ENCODE assay signal across 23 mouse cellular contexts in genomic region chr2:124141510-124142044, GRCm38 (mm10). TPM values are rescaled to one million over a fixed set of nuclear protein-coding genes. Genes with fewer than 3 reads are reported as not detected.
DNase-seq lines count a peak whose midpoint lies in the region; ATAC-seq and TF ChIP-seq lines count a peak whose summit lies in the region.
"Had no signal": no experiment of that assay in that cellular context is flagged by ENCODE, and none has a peak within 500 bp of the region (broad histone marks: within the 10 kb centered on the region; RNA-seq: fewer than 3 reads in every experiment).

No protein-coding gene starts in this region.

- no peaks in the 10 kb centered on the region for H3K9me3 ChIP-seq in kidney, embryonic 14.5 days (ENCODE audit: control insufficient read depth, low read length)
- no peaks in the 10 kb centered on the region for H3K9me3 ChIP-seq in kidney, postnatal 0 days (replicated peaks; ENCODE audit: low read length)
- H3K9me3 ChIP-seq: forebrain, embryonic 10.5 days; forebrain, embryonic 13.5 days; heart, embryonic 12.5 days; heart, embryonic 15.5 days; hindbrain, embryonic 12.5 days; hindbrain, embryonic 15.5 days had no signal

- intact Hi-C loops in left cerebral cortex, adult 2 months (cut with DNase I) = no loop called here

- no peaks in the 10 kb centered on the region for H3K4me1 ChIP-seq in kidney, embryonic 14.5 days (ENCODE audit: control insufficient read depth, insufficient read depth, low read length)
- no peaks in the 10 kb centered on the region for H3K4me1 ChIP-seq in kidney, postnatal 0 days (replicated peaks; ENCODE audit: insufficient read depth, low read length)
- H3K4me1 ChIP-seq: heart, embryonic 12.5 days; heart, embryonic 15.5 days; hindbrain, embryonic 15.5 days had no signal

- DNase-seq in cerebellum, adult 11 months = no peak
- DNase-seq in kidney, adult 9 months = no peak
- DNase-seq in kidney, postnatal 0 days (ENCODE audit: low spot score) = peak; percentile 78
- no peak for DNase-seq in kidney, postnatal 25 days
- peak; percentile 0 for DNase-seq in skeletal muscle tissue, adult 2 months (ENCODE audit: low read depth, low spot score)
- DNase-seq in left cerebral cortex, adult 2 months (ENCODE audit: extremely low spot score in 1 of 2, low spot score in 2 of 2) = no peak
- DNase-seq: adrenal gland, postnatal 10 days; adrenal gland, postnatal 36 days; cerebellum, adult 18-20 months; gastrocnemius, postnatal 10 days; gastrocnemius, postnatal 36 days; heart, postnatal 10 days had no signal

- no peak overlapping the region for H3K27ac ChIP-seq in kidney, embryonic 14.5 days (ENCODE audit: low read depth, low read length)
- no peak overlapping the region for H3K27ac ChIP-seq in kidney, postnatal 0 days
- H3K27ac ChIP-seq in left cerebral cortex, adult 2 months = no peak overlapping the region
- H3K27ac ChIP-seq: forebrain, embryonic 10.5 days; forebrain, embryonic 13.5 days; heart, embryonic 15.5 days; hindbrain, embryonic 12.5 days; hindbrain, embryonic 15.5 days had no signal

- 70% methylated on average over 3 of the region's 3 CpGs for WGBS in kidney, embryonic 14.5 days
- 62% methylated on average over 3 of the region's 3 CpGs for WGBS in kidney, postnatal 0 days

- no peak overlapping the region for H3K4me3 ChIP-seq in kidney, embryonic 14.5 days (ENCODE audit: low read length)
- no peak overlapping the region for H3K4me3 ChIP-seq in kidney, postnatal 0 days (replicated peaks; ENCODE audit: low read depth, low read length)
- H3K4me3 ChIP-seq in left cerebral cortex, adult 2 months = no peak overlapping the region
- H3K4me3 ChIP-seq: forebrain, embryonic 10.5 days; forebrain, embryonic 13.5 days; heart, embryonic 12.5 days; heart, embryonic 15.5 days; hindbrain, embryonic 12.5 days; hindbrain, embryonic 15.5 days had no signal

- no peak overlapping the region for H3K4me2 ChIP-seq in kidney, embryonic 14.5 days (replicated peaks; ENCODE audit: low read depth, low read length)
- H3K4me2 ChIP-seq in kidney, postnatal 0 days (ENCODE audit: low read length) = no peak overlapping the region
- H3K4me2 ChIP-seq: forebrain, embryonic 13.5 days; heart, embryonic 12.5 days; heart, embryonic 15.5 days; hindbrain, embryonic 12.5 days; hindbrain, embryonic 15.5 days had no signal

- no peak overlapping the region for H3K9ac ChIP-seq in kidney, embryonic 14.5 days (ENCODE audit: low read depth, low read length)
- H3K9ac ChIP-seq in kidney, postnatal 0 days (ENCODE audit: low read depth, low read length) = no peak overlapping the region
- H3K9ac ChIP-seq: forebrain, embryonic 13.5 days; heart, embryonic 12.5 days; heart, embryonic 15.5 days; hindbrain, embryonic 12.5 days; hindbrain, embryonic 15.5 days had no signal

- no peak for TF ChIP-seq CTCF in kidney, postnatal 0 days (IDR thresholded peaks at IDR 0.05; ENCODE audit: low read depth)
- TF ChIP-seq CTCF in left cerebral cortex, adult 2 months (IDR thresholded peaks at IDR 0.05) = no peak

- H3K36me3 ChIP-seq in kidney, embryonic 14.5 days (ENCODE audit: control insufficient read depth, insufficient read depth, low read length) = no peaks in the 10 kb centered on the region
- H3K36me3 ChIP-seq in kidney, postnatal 0 days (ENCODE audit: insufficient read depth, low read length) = no peaks in the 10 kb centered on the region
- H3K36me3 ChIP-seq: forebrain, embryonic 10.5 days; heart, embryonic 12.5 days; heart, embryonic 15.5 days; hindbrain, embryonic 12.5 days; hindbrain, embryonic 15.5 days had no signal

- no peaks in the 10 kb centered on the region for H3K27me3 ChIP-seq in kidney, embryonic 14.5 days (ENCODE audit: control insufficient read depth, insufficient read depth, low read length)
- no peaks in the 10 kb centered on the region for H3K27me3 ChIP-seq in kidney, postnatal 0 days (ENCODE audit: insufficient read depth, low read length)
- H3K27me3 ChIP-seq: forebrain, embryonic 13.5 days; heart, embryonic 12.5 days; heart, embryonic 15.5 days; hindbrain, embryonic 12.5 days; hindbrain, embryonic 15.5 days; Patski had no signal

- ATAC-seq in cerebellum, adult (ENCODE audit: insufficient number of reproducible peaks, low FRiP score, low TSS enrichment) = peak; percentile 47; the same call in 1 of the 2 replicates
- 0 out of 2 replicates have a peak, but pooled peaks have one; percentile 28 for ATAC-seq in kidney, embryonic 14.5 days (ENCODE audit: low FRiP score, low TSS enrichment)
- ATAC-seq in kidney, postnatal 0 days (replicated peaks; ENCODE audit: low FRiP score, low read depth) = no peak; the same call in 1 of the 2 replicates
- ATAC-seq: forebrain, embryonic 13.5 days; forebrain, embryonic 16.5 days; Patski had no signal

RNA-seq across cellular contexts. Expression of gene Sema6d, which starts 51.8 kb away (rescaled TPM):
- polyA plus RNA-seq in kidney, embryonic 14.5 days (2014; fragmentation: Nextera tagmentation; extraction: Ambion mirVana) = 8.3 and 11.8 TPM in 2 replicates
- 4.3 and 4.9 TPM in 2 replicates for polyA plus RNA-seq in kidney, postnatal 0 days (2015; fragmentation: Nextera tagmentation; extraction: Ambion mirVana)
- 10 to 100 TPM; 45.3 to 50.4 TPM for total RNA-seq in left cerebral cortex, adult 2 months (2021)
- total RNA-seq: hematopoietic stem cell, adult 5-6 weeks had no signal

Comparison
In these comparisons a context has a peak if more than half of its experiments do, and no peak if none do; other contexts are left out.
1. DNase-seq: peak in kidney, postnatal 0 days (single experiment) and skeletal muscle tissue, adult 2 months (single experiment); none in cerebellum, adult 11 months (single experiment), kidney, adult 9 months (single experiment), kidney, postnatal 25 days (0 of 2) and left cerebral cortex, adult 2 months (0 of 2).